Mouse (Mus musculus): ENCODE measurements around the gene Ago4. TPM values are rescaled to one million over a fixed set of nuclear protein-coding genes. Genes with fewer than 3 reads are reported as not detected.

Gene Ago4
- polyA plus RNA-seq, 1 experiment: not detected

- TF ChIP-seq GATA1 (IDR thresholded peaks at IDR 0.05; ENCODE audit: low read length): no peak
Observed at GRCm38 (mm10) chr4:126495453-126495852, 37.8 kb downstream of the Ago4 start.

DNA sequence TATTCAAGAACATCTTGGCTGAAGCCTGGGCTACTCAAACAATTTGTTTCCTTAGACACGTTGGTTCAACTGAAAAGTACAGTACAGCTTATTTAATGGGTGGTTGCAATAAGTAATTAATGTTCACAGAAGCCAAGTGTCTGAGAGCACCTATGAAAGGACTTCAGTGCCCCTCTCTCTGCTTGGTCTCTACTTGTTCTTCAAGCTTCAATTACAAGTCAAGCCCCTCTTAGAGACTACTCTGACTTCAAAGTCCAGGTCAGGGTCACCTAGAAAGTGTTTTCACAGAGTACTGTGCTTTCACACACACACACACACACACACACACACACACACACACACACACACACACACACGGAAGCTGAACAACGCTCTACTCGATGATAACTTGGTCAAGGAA lies 39.9 kb downstream of the Ago4 start:
- TF ChIP-seq GATA1 (IDR thresholded peaks at IDR 0.05; ENCODE audit: low read length): no peak

DNA sequence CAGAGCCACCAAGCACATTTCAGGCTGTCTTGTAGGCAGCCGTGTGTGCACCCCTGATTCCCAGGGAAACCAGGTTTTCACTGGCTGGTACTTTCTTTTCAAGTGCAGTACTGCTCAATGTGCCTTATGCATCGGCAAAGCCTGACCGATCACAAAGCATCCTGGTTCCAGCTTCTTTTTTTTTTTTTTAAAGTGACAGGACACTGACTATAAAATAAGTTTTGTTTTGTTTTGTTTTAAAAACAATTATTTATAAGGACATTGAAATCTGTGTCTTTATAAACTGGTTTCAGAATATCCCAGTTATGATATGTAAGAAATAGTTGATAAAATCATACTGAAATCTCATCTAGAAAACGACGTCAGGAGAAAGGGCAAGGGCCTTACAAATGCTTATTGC lies 41.3 kb downstream of the Ago4 start:
- no peak for TF ChIP-seq GATA1 (IDR thresholded peaks at IDR 0.05; ENCODE audit: low read length)

DNA sequence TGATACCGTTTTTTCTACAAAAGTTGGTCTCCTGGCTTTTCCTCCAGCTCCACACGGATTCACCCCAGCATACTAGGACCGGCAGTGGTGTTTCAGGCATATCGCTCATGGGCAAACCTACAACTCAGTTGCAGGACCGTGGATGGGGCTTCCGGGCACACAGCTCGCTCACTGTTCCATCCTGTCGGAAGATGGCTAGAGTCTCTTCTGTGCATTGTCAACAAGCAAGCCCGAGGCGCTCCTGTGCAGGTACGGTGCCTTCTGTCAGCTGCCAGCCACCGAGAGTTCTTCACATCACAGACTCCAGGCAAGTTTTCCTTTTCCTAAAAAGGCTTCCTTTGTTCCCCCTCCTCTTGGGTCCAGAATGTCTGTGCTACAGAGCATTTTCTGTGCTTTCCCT lies 42.5 kb downstream of the Ago4 start:
- TF ChIP-seq GATA1 (IDR thresholded peaks at IDR 0.05; ENCODE audit: low read length): no peak

DNA sequence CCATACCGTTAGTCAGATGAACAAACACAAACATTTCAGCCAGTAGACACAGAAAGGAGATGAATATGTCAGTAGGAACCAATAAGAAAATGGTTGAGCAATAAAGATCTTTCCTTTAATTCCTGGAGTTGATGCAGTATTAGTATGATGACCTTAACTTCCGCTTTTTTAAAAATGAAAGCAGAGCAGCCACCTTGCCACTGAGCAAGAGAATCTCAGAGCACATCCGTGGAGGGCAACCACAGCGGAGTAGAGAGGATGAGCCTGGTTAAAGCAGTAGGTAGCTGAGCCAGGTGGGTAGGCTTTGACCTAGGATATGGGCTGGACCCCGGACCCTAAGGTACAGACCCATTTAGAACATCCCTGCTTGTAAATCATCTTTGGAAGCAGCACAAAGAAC lies 43.5 kb downstream of the Ago4 start:
- TF ChIP-seq GATA1 (IDR thresholded peaks at IDR 0.05; ENCODE audit: low read length): no peak

GRCm38 (mm10) chr4:126486217-126486616 lies 47.1 kb downstream of the Ago4 start:
- no peak for TF ChIP-seq GATA1 (IDR thresholded peaks at IDR 0.05; ENCODE audit: low read length)

DNA sequence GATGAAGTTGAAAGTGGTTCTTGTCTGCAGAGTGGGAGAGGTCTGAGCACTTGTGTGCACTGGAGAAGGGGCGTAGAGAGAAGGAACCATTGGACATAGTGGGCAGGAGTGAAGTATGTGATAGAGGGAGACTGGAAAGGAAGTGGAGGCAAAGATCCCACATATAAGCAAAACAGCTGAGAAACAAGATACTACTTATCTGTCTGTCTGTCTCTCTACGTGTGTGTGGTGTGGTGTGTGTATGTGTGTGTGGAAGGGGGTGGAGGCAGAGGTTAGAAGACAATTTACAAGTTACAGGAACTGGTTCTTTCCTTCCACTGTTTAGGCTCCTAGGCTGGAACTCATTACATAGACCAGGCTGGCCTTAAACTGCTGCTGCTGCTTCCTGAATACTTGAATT lies 48.2 kb downstream of the Ago4 start:
- no peak for TF ChIP-seq GATA1 (IDR thresholded peaks at IDR 0.05; ENCODE audit: low read length)

- no peak for TF ChIP-seq GATA1 (IDR thresholded peaks at IDR 0.05; ENCODE audit: low read length)
Observed at GRCm38 (mm10) chr4:126483874-126484273, 49.4 kb downstream of the Ago4 start.

- no peak for TF ChIP-seq GATA1 (IDR thresholded peaks at IDR 0.05; ENCODE audit: low read length)
Observed at GRCm38 (mm10) chr4:126482951-126483350, 50.3 kb downstream of the Ago4 start.

DNA sequence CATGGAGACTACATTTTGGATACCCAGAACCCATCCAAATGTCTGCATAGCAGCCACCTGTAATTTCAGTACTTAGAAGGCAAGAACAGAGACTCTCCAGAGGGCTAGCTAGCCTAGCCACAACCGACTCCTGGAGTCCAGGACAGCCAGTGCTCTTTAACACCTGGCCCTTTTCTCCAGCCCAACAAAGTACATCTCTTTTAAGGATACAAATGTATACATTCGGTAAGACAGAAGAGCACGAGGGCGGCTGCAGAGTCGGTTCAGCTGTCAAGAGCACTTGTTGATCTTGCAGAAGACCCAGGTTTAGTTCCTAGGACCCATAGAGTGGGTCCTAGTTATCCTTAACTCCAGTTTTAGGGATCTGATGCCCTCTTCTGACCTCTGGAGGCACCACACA lies 51.8 kb downstream of the Ago4 start:
- no peak for TF ChIP-seq GATA1 (IDR thresholded peaks at IDR 0.05; ENCODE audit: low read length)

DNA sequence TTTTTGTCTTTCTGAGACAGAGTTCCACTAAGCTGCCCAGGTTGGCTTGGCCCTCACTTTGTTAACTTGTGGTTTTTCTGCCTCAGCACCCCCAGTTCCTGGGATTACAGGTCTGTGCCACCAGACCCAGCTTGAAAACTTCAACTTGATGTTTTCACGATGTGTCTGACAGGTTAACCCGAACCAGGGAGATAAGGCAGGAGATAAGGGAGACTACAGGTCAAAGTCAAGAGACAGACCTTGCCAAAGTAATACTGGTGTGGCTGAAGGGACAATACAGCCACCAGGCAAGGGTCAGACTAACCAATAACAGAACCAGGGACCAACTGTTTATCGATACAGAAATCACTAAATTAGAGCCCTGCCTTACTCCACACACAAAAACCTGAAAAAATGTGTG lies 53.0 kb downstream of the Ago4 start:
- TF ChIP-seq GATA1 (IDR thresholded peaks at IDR 0.05; ENCODE audit: low read length): no peak

DNA sequence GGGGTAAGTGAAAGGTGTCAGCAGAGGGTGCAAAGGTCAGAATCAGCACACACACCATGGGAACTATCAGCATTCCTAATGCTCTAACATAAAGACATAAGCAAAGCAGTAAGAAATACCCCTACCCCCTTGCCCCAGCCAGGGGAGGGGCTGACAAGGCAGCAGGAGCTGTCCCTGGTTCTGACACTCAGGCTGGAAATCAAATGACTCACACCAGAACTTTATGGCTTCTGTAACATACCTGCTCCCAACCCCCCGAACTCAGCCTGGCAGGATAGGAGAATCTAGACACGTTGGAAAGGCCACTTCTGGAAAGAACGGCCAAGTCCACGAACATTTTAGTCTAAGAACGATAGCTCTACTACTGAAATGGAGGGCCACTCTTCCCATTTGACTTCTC lies 60.2 kb downstream of the Ago4 start:
- no peak for TF ChIP-seq GATA1 (IDR thresholded peaks at IDR 0.05; ENCODE audit: low read length)

GRCm38 (mm10) chr4:126469334-126469733 lies 63.9 kb downstream of the Ago4 start:
- TF ChIP-seq GATA1 (IDR thresholded peaks at IDR 0.05; ENCODE audit: low read length): no peak

- TF ChIP-seq GATA1 (IDR thresholded peaks at IDR 0.05; ENCODE audit: low read length): no peak
Observed at GRCm38 (mm10) chr4:126468925-126469324, 64.3 kb downstream of the Ago4 start.

DNA sequence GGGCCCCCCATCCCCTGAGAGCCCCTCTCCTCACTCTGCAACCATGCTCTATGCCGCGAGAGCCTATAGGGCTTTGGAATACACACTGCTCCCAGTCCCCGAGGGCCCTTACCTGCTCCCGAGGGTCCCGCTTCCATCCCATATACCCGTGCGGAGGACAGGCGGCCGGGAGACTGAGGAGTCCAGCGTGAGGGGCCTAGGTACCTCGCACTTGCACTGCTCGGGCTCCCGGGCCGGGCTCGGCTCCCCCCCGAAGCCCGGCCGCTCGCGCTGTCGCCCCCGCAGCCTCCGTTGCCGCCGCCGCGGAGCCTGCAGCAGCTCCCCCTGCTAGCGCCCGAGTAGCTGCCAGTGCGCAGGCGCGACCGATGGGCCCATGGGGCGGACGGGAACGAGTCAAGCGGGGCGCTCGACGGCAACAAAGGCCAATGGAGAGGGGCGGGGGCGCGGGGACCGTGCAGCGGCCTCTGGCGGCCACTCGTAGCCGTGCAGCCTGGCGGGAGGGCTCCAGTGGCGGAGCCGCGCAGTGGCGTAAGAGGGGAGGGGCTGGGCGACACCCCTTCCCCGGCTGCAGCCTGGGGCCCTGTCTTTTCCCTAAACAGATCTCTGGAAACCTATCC lies 64.9 kb downstream of the Ago4 start, which contains the start of gene Ago1:
Gene Ago1, minus strand, starts transcription at position 299 of the 617 bp plus-strand sequence.
- no peak for TF ChIP-seq GATA1 (IDR thresholded peaks at IDR 0.05; ENCODE audit: low read length)

DNA sequence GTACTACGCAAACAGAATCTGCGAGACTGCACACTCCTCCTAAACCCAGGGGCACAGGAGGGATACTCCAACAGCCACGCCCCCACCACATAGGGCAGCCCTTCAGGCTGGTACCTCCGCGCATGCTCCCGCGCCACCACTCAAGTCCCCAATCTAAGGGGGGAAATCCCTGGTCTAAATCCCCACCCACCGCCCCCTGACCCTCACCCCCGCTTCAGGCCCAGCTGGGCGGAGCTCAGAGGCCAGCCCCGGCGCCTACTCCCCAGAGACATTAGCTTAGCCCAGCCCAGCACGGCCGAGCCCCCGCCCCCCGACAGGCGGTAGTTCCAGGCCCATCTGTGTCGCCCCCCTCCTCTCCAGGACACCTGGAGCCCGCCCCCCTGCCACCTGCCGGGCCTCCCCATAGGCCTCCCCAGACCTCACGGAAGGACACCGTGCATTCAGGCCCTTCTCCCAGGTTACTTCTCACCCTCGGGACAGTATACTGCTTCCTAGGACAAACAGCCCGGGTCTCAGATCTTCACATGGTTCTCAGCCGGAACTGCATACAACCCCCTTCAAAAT lies 65.5 kb downstream of the Ago4 start:
- TF ChIP-seq GATA1 (IDR thresholded peaks at IDR 0.05; ENCODE audit: low read length): no peak

DNA sequence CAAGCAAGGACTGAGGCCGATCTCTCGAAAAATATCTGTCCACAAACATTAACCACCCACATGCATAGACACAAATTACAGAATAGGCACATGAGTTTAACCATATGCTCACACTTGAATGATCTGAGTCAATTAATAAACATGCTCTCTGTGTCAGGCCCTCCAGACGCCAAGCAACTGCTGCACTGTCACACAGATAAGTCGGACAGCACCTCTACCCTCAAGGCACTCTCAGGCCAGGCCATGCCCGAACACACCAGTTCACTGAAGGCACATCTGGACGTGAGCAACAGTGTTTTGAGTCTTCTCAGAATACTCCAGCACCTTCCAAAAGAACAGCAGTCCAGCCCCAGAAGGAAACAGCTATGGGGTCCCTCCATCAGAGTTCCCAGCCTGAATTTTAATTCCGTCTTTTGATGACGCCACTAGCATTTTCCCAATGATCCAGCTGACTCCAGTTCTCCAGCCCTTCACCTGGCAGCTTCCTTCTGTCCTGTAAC lies 67.0 kb downstream of the Ago4 start:
- no peak for TF ChIP-seq GATA1 (IDR thresholded peaks at IDR 0.05; ENCODE audit: low read length)
